Mouse (Mus musculus) heart, adult 2 months (tissue): ENCODE data around the gene Tubb4b. TPM values are rescaled to one million over a fixed set of nuclear protein-coding genes. Genes with fewer than 3 reads are reported as not detected.
A peak's percentile ranks its signal among the peaks of the same experiment; 100 is the strongest.
"Not testable (repeated sequence)": the region's sequence is repeated elsewhere in the genome, so short reads cannot be mapped to it uniquely, and the experiment has no call there.

Experiments
- DNase-seq, 2 experiments: peaks; one replicate each; pipeline ENCODE4 v3.0.0; 2021
- H3K27ac ChIP-seq: fragments of 200-600 bp; 2 replicates; pipeline ENCODE4 v1.8.1; 2022
- H3K27me3 ChIP-seq: fragments of 200-500 bp; 2 replicates; pipeline ENCODE4 v1.6.1; 2012; ENCODE audit warnings: mild to moderate bottlenecking, low read length, inconsistent platforms, mixed read lengths; ENCODE audit not compliant: control insufficient read depth, insufficient read depth
- H3K36me3 ChIP-seq: fragments of 200-500 bp; 2 replicates; pipeline ENCODE4 v1.6.1; 2012; ENCODE audit warnings: low read length, inconsistent platforms; ENCODE audit not compliant: control insufficient read depth, insufficient read depth
- H3K4me1 ChIP-seq: fragments of 200-500 bp; 2 replicates; pipeline ENCODE4 v1.6.1; 2011; ENCODE audit warnings: low read length; ENCODE audit not compliant: control insufficient read depth, insufficient read depth
- H3K4me3 ChIP-seq: fragments of 200-600 bp; 2 replicates; pipeline ENCODE4 v1.8.1; 2022
- H3K79me2 ChIP-seq: fragments of 200-500 bp; replicated peaks from 2 replicates; pipeline ENCODE4 v1.6.1; 2012; ENCODE audit warnings: mild to moderate bottlenecking, inconsistent platforms, low read length, moderate library complexity, mixed read lengths; ENCODE audit not compliant: control insufficient read depth, insufficient read depth
- H3K9ac ChIP-seq: fragments of 200-500 bp; 2 replicates; pipeline ENCODE4 v1.6.1; 2012; ENCODE audit warnings: low read depth, mild to moderate bottlenecking, control low read depth, inconsistent platforms, low read length, mixed read lengths
- CTCF ChIP-seq: fragments of 200-600 bp; IDR thresholded peaks from 2 replicates; pipeline ENCODE4 v1.8.1; 2022; ENCODE audit warnings: antibody characterized with exemption, mild to moderate bottlenecking, moderate library complexity
- EP300 ChIP-seq: fragments of 200-500 bp; IDR thresholded peaks from 2 replicates; pipeline ENCODE4 v1.6.1; 2011; ENCODE audit warnings: low read depth, low read length, control low read depth; ENCODE audit not compliant: insufficient read depth
- POLR2A ChIP-seq: fragments of 200-500 bp; IDR thresholded peaks from 2 replicates; pipeline ENCODE4 v1.6.1; 2011; ENCODE audit warnings: mild to moderate bottlenecking, low read depth, low read length, control low read depth; ENCODE audit not compliant: insufficient read depth
- WGBS: fragments of 180-500 bp; shearing (Covaris S2); methylation state at CpG from one replicate; pipeline ENCODE4 v1.1.7; 2018; 5-methylcytosine and 5-hydroxymethylcytosine counted together
- intact Hi-C: fragments of 180-260 bp; cut with DNase I; formaldehyde crosslinking; loops from one replicate; pipeline ENCODE4 v1.15.1; 2025
- polyA plus RNA-seq: library from polyadenylated mRNA; depleted of rRNA; stranded (reverse); fragments of >200 nt; gene quantifications from 2 replicates; pipeline ENCODE4 v1.2.3, GENCODE M21; 2012
- total RNA-seq, 2 experiments: library from RNA; stranded (reverse); gene quantifications; 2 replicates each; pipeline ENCODE4 v1.2.3; 2021

Gene Tubb4b
- total and polyA plus RNA-seq, 3 experiments = 315 to 342 (median 327) TPM

DNA sequence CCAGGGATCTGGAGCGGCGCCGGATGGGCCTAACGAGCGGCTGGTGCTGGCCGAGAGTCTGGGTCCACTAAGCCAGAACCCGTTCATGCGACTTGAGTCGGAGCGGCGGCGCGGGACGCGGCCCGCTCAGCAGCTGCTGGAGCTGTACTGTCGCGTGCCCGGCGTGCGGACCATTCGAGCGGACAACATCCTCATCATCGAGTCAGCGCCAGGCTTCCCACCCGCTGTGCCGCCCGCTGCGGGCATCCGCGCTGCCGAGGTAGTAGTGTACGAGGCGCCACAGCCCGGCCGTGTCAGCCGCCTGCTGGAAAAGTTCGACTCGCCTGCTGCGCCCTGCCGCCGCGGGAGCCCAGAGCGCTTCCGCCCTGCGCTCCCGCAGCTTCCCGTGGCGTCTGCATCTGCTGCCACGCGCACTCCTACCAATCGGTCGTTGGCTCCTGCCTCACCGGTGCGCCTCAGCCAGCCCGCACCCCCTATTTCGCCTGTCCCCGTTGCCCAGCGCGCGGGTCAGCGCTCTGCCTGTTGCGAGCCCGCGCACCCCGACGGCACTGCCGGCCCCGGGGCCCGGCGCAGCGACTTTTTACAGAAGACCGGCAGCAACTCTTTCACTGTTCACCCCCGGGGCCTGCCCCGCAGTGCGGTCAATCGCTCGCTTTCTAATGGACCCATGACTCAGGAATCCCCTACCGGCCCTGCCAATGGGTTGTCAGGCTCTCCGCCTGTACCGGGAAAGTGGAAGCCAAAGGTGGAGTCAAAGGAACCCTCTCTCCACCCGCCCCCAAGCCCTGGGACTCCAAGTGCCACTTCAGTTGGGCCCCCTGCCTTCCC, 38.5 kb upstream of the Tubb4b start:
- TF ChIP-seq EP300 (no peak), CTCF (0 out of 2 replicates have a peak, but pooled peaks have one; percentile 4)
- H3K27ac ChIP-seq = peak overlapping the region; percentile 63
- H3K27me3 ChIP-seq = no peaks in the 10 kb centered on the region
- no peaks in the 10 kb centered on the region for H3K36me3 ChIP-seq
- intact Hi-C loops = no loop called here
- peak overlapping the region; percentile 96 for H3K4me3 ChIP-seq
- H3K4me1 ChIP-seq = peaks cover 20% of the 10 kb centered on the region
- H3K9ac ChIP-seq = peak overlapping the region; percentile 79
- H3K79me2 ChIP-seq = no peaks in the 10 kb centered on the region
- peak in 1 of 2 experiments; percentile 54 for DNase-seq
- under 1% methylated on average over 82 of the region's 82 CpGs for WGBS

DNA sequence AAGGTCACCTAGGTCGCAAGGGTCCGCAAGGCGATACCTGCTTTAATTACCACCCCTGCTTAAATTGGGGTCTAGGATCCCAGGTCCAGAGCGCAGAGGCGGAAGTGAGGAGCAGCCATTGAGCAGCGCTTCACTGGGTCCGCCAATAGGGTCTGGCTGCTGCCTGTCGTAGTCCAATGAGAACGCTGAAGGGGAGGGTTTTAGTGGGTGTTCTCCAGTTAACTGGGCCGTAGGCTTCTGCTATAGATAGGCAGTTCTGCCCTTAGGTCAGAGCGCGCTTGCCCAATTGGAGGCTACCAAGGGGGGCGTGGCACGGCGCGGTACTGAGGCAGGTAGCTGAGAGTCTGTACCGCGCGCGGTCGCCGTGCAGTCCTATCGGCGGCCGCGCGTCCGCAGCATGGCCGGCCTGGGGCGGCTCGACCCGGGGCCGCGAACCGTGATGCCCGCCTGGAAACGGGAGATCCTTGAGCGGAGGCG, 37.8 kb upstream of the Tubb4b start, which contains the start of gene Tprn:
Tprn (plus strand) TSS at position 328 of the 477 bp plus-strand sequence.
- peak within 1 kb of the TSS; percentile 82 for H3K27ac ChIP-seq
- H3K4me1 ChIP-seq = peaks cover 20% of the 10 kb centered on the region
- H3K36me3 ChIP-seq = no peaks in the 10 kb centered on the region
- under 1% methylated on average over 39 of the region's 39 CpGs for WGBS
- DNase-seq = peak; percentile 91 to 96
- H3K4me3 ChIP-seq = peak within 1 kb of the TSS; percentile 96
- no peaks in the 10 kb centered on the region for H3K79me2 ChIP-seq
- H3K27me3 ChIP-seq = no peaks in the 10 kb centered on the region
- H3K9ac ChIP-seq = peak within 1 kb of the TSS; percentile 79
- TF ChIP-seq CTCF = peak; percentile 19
- TF ChIP-seq POLR2A = peak; percentile 57
- no peak for TF ChIP-seq EP300
- intact Hi-C loops = no loop called here

DNA sequence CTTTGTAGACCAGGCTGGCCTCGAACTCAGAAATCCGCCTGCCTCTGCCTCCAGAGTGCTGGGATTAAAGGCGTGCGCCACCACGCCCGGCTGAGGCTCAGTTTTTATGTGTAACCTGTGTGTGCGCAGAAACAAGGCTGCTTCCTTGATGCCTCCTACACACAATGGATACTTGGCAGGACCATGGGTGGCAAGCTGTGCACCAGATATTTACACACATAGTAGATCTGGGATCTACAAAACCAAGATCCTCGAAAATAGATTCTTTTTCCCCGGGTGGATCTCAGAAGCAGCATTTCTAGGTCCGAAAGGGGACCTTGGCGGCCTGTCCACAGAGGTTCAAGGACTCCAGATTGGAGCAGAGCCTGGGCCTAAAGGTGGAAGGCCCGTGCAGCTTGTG, 37.4 kb upstream of the Tubb4b start:
- Histone ChIP-seq H3K4me3 (peak overlapping the region; percentile 96), H3K79me2 (no peaks in the 10 kb centered on the region), H3K9ac (peak overlapping the region; percentile 32), H3K36me3 (no peaks in the 10 kb centered on the region), H3K27me3 (no peaks in the 10 kb centered on the region), H3K27ac (peak overlapping the region; percentile 82), H3K4me1 (peaks cover 15% of the 10 kb centered on the region)
- intact Hi-C loops = no loop called here
- no peak for TF ChIP-seq CTCF
- TF ChIP-seq EP300 = no peak
- no peak for TF ChIP-seq POLR2A
- DNase-seq = no peak
- 44% methylated on average over 12 of the region's 12 CpGs for whole genome bisulfite sequencing

DNA sequence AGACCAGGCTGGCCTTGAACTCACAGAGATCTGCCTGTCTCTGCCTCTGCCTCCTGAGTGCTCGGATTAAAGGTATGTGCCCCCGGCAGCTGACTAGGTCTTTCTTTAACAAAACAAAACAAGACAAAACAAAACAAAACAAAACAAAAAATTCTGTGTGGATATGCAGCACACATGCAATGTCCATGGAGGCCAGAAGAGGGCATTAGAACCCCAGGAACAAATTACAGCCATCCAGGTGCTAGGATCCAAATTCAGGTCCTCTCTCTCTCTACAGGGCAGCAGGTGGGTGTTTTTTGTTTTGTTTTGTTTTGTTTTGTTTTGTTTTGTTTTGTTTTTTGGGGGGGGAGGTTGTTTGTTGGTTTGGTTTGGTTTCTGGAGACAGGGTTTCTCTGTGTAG, 34.4 kb upstream of the Tubb4b start:
- WGBS = 53% methylated on average over 2 of the region's 2 CpGs
- Histone ChIP-seq H3K36me3 (peaks cover 2% of the 10 kb centered on the region; the same call in 1 of the 2 replicates), H3K27me3 (no peaks in the 10 kb centered on the region), H3K27ac (no peak overlapping the region), H3K4me3 (no peak overlapping the region), H3K9ac (no peak overlapping the region), H3K4me1 (peaks cover 3% of the 10 kb centered on the region), H3K79me2 (no peaks in the 10 kb centered on the region)
- no peak for DNase-seq
- intact Hi-C loops = loop anchor here (2.0 to 10.0 kb wide), 2 partner anchors 34 to 134 kb away; no protein-coding TSS in a partner anchor
- TF ChIP-seq POLR2A (no peak), CTCF (peak; percentile 73), EP300 (no peak)

DNA sequence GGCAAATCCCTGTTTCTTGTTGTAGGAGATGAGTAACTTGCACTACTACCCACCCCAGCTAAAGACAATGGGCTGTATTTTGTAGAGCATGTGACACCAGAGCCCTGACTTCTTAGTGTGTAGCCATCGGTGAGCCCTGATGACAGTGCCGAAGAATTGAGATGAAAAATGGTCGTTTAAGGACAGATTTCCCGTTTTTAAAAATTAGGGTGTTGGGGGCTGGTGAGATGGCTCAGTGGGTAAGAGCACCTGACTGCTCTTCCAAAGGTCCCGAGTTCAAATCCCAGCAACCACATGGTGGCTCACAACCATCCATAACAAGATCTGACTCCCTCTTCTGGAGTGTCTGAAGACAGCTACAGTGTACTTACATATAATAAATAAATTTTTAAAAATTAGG, 32.7 kb upstream of the Tubb4b start:
- H3K36me3 ChIP-seq, DNase-seq, H3K4me1 ChIP-seq, H3K27me3 ChIP-seq, H3K27ac ChIP-seq, H3K9ac ChIP-seq, H3K4me3 ChIP-seq, H3K79me2 ChIP-seq: not testable (repeated sequence)
- intact Hi-C loops = loop anchor here (10.0 kb wide), 1 partner anchor 132 kb away; no protein-coding TSS in a partner anchor
- 85% methylated on average over 5 of the region's 5 CpGs for WGBS
